Mouse (Mus musculus) regulatory T cell (primary cell): ENCODE data around the gene Fam20a.

Experiments used
- in situ Hi-C: fragments of 300-600 bp; cut with MboI, MseI; formaldehyde crosslinking; loops from one replicate; pipeline ENCODE4 v1.15.1; 2025; ENCODE audit warnings: high pct_unique_total_duplicates

Gene Fam20a

GRCm38 (mm10) chr11:109656232-109656631 is 65.8 kb downstream of the Fam20a start:
- in situ Hi-C loops: no loop called here

- in situ Hi-C loops: no loop called here
These were observed 67.5 kb downstream of the Fam20a start for GRCm38 (mm10) chr11:109654581-109654980.

- in situ Hi-C loops: no loop called here
These were observed 68.9 kb downstream of the Fam20a start for GRCm38 (mm10) chr11:109653201-109653600.

- in situ Hi-C loops: no loop called here
These were observed 69.6 kb downstream of the Fam20a start for GRCm38 (mm10) chr11:109652505-109652904.

GRCm38 (mm10) chr11:109651566-109652024 is 70.5 kb downstream of the Fam20a start:
- in situ Hi-C loops: no loop called here

- in situ Hi-C loops: no loop called here
These were observed 71.1 kb downstream of the Fam20a start for GRCm38 (mm10) chr11:109650788-109651565.

GRCm38 (mm10) chr11:109649975-109650701 is 71.9 kb downstream of the Fam20a start:
- in situ Hi-C loops: no loop called here

- in situ Hi-C loops: no loop called here
These were observed 72.9 kb downstream of the Fam20a start, which contains the start of gene Prkar1a for GRCm38 (mm10) chr11:109649206-109649605. Gene Prkar1a (plus strand): TSS chr11:109649405.

GRCm38 (mm10) chr11:109648510-109648909 is 73.6 kb downstream of the Fam20a start:
- in situ Hi-C loops: no loop called here

- in situ Hi-C loops: no loop called here
These were observed 80.4 kb downstream of the Fam20a start for GRCm38 (mm10) chr11:109641498-109642222.

GRCm38 (mm10) chr11:109635871-109636395 is 86.1 kb downstream of the Fam20a start:
- in situ Hi-C loops: no loop called here

GRCm38 (mm10) chr11:109634928-109635327 is 87.2 kb downstream of the Fam20a start:
- in situ Hi-C loops: no loop called here

GRCm38 (mm10) chr11:109629021-109629521 is 93.0 kb downstream of the Fam20a start:
- in situ Hi-C loops: loop anchor here (10.0 kb wide), 1 partner anchor 236 kb away; no protein-coding TSS in a partner anchor

- in situ Hi-C loops: loop anchor here (10.0 kb wide), 1 partner anchor 237 kb away; no protein-coding TSS in a partner anchor
These were observed 94.0 kb downstream of the Fam20a start for GRCm38 (mm10) chr11:109628099-109628498.

GRCm38 (mm10) chr11:109627648-109628047 is 94.4 kb downstream of the Fam20a start:
- in situ Hi-C loops: loop anchor here (10.0 kb wide), 1 partner anchor 237 kb away; no protein-coding TSS in a partner anchor

- in situ Hi-C loops: loop anchor here (10.0 kb wide), 1 partner anchor 242 kb away; no protein-coding TSS in a partner anchor
These were observed 98.8 kb downstream of the Fam20a start for GRCm38 (mm10) chr11:109623238-109623637.

GRCm38 (mm10) chr11:109622518-109623037 is 99.5 kb downstream of the Fam20a start:
- in situ Hi-C loops: loop anchor here (10.0 kb wide), 1 partner anchor 242 kb away; no protein-coding TSS in a partner anchor

GRCm38 (mm10) chr11:109621183-109621582 is 100.9 kb downstream of the Fam20a start:
- in situ Hi-C loops: loop anchor here (10.0 kb wide), 1 partner anchor 244 kb away; no protein-coding TSS in a partner anchor

- in situ Hi-C loops: loop anchor here (10.0 kb wide), 1 partner anchor 244 kb away; no protein-coding TSS in a partner anchor
These were observed 101.7 kb downstream of the Fam20a start for GRCm38 (mm10) chr11:109620356-109620755.
